Mouse (Mus musculus) forebrain, embryonic 11.5 days (tissue): ENCODE results near the gene Tmppe. TPM values are rescaled to one million over a fixed set of nuclear protein-coding genes. Genes with fewer than 3 reads are reported as not detected.

Source experiments
- ATAC-seq: fragments of 200-750 bp; cut with Nextera tagmentation; replicated peaks from 2 replicates; pipeline ENCODE4 v1.8.0; 2017; ENCODE audit warnings: moderate TSS enrichment; ENCODE audit not compliant: low FRiP score
- DNase-seq: peaks from one replicate; pipeline ENCODE4 v3.0.0-alpha.2; 2017; ENCODE audit warnings: low spot score
- H3K27ac ChIP-seq: fragments of 300-500 bp; sonication (generic); 2 replicates; pipeline ENCODE4 v1.5.1; 2014; ENCODE audit warnings: low read depth, low read length
- H3K27me3 ChIP-seq: fragments of 300-500 bp; sonication (generic); 2 replicates; pipeline ENCODE4 v1.6.1; 2014; ENCODE audit warnings: mild to moderate bottlenecking, low read length, mixed read lengths; ENCODE audit not compliant: control insufficient read depth, insufficient read depth
- H3K36me3 ChIP-seq: fragments of 300-500 bp; sonication (generic); 2 replicates; pipeline ENCODE4 v1.6.1; 2014; ENCODE audit warnings: mild to moderate bottlenecking, low read length, moderate library complexity, mixed read lengths; ENCODE audit not compliant: control insufficient read depth, insufficient read depth
- H3K4me1 ChIP-seq: fragments of 300-500 bp; sonication (generic); replicated peaks from 2 replicates; pipeline ENCODE4 v1.6.1; 2014; ENCODE audit warnings: low read length, mixed read lengths; ENCODE audit not compliant: control insufficient read depth, insufficient read depth
- H3K4me2 ChIP-seq: fragments of 300-500 bp; sonication (generic); 2 replicates; pipeline ENCODE4 v1.6.1; 2014; ENCODE audit warnings: low read depth, mild to moderate bottlenecking, low read length, moderate library complexity, mixed read lengths; ENCODE audit not compliant: severe bottlenecking
- H3K4me3 ChIP-seq: fragments of 300-500 bp; sonication (generic); 2 replicates; pipeline ENCODE4 v1.5.1; 2014; ENCODE audit warnings: low read depth, low read length
- H3K9ac ChIP-seq: fragments of 300-500 bp; sonication (generic); 2 replicates; pipeline ENCODE4 v1.6.1; 2014; ENCODE audit warnings: low read length
- H3K9me3 ChIP-seq: fragments of 300-500 bp; sonication (generic); 2 replicates; pipeline ENCODE4 v1.6.1; 2016; ENCODE audit warnings: low read length, mixed read lengths; ENCODE audit not compliant: control insufficient read depth
- WGBS: fragments of 180-500 bp; shearing (Covaris S2); extraction: QIAGEN DNeasy Blood & Tissue Kit; methylation state at CpG from one replicate; pipeline ENCODE4 v1.1.7; 2014; 5-methylcytosine and 5-hydroxymethylcytosine counted together
- polyA plus RNA-seq: library from polyadenylated mRNA; unstranded; fragments of >200 nt; fragmentation: Nextera tagmentation; extraction: Ambion mirVana; gene quantifications from 2 replicates; pipeline ENCODE4 v1.2.1, GENCODE M21; 2014

Gene Tmppe
- polyA plus RNA-seq, 1 experiment from 2014 or later: 6.4 TPM

DNA sequence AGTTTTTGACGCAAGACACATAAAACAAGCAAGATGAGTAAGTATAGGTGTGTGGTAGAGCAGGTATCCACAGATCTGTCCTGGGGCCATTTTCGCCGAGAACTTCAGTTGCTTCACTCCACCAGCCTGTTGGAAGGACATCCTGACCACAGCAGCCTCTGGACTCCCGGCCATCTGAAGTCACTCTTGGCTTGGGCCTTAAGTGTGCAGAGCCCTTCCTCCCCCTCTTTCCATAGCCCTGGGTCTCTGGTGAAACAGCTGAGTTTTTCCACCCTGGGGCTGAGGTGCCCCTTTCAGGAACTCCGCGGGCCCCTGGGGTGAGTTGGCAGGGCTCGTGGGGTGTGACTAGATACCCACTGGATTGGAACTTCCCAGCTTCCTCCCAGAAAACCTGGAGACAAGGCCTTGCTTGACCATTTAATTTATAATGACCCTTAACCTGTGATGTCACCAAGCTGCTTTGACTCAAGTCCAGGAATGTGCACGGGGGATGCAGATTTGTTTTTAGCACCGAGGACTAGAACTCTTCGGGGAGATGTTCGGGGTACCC is 9.5 kb downstream of the Tmppe start:
- ATAC-seq (no peak), DNase-seq (no peak)
- Histone ChIP-seq H3K4me2 (no peak overlapping the region), H3K4me3 (no peak overlapping the region), H3K9me3 (no peaks in the 10 kb centered on the region), H3K4me1 (no peaks in the 10 kb centered on the region), H3K9ac (no peak overlapping the region), H3K27ac (no peak overlapping the region), H3K36me3 (peaks cover 3% of the 10 kb centered on the region), H3K27me3 (no peaks in the 10 kb centered on the region)
- 97% methylated on average over 11 of the region's 11 CpGs for WGBS

- Histone ChIP-seq H3K4me2 (no peak overlapping the region), H3K27ac (no peak overlapping the region), H3K9ac (no peak overlapping the region), H3K27me3 (no peaks in the 10 kb centered on the region), H3K4me1 (no peaks in the 10 kb centered on the region), H3K9me3 (no peaks in the 10 kb centered on the region), H3K36me3 (no peaks in the 10 kb centered on the region; the same call in none of the 2 replicates), H3K4me3 (no peak overlapping the region)
- ATAC-seq (no peak), DNase-seq (no peak)
- WGBS: 87% methylated on average over 5 of the region's 5 CpGs
Observed at GRCm38 (mm10) chr9:114411295-114411694, 10.4 kb downstream of the Tmppe start.

DNA sequence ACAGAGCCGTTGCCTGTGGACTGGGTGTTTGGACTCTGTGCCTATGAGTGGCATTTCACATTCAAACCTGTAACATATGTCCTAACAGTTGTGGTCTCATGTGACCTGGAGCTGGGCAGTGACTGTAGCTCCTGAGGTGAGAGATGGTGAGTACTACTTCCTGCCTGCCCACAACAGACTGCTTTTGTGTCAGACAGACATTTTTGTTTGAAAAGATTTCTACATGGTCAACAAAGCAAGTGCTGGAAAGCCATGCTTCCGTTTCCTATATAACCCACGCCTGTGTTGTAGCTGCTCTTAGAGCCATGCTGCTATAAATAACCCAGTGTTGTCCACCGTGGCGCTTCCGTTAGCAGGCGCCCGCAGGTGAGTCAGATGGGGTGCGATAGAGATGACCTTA is 11.5 kb downstream of the Tmppe start:
- H3K4me3 ChIP-seq: no peak overlapping the region
- H3K4me2 ChIP-seq: no peak overlapping the region
- H3K9me3 ChIP-seq: no peaks in the 10 kb centered on the region
- ATAC-seq (no peak), DNase-seq (no peak)
- no peak overlapping the region for H3K27ac ChIP-seq
- WGBS: 96% methylated on average over 9 of the region's 9 CpGs
- no peaks in the 10 kb centered on the region for H3K4me1 ChIP-seq
- no peak overlapping the region for H3K9ac ChIP-seq
- H3K36me3 ChIP-seq: no peaks in the 10 kb centered on the region; the same call in 1 of the 2 replicates
- H3K27me3 ChIP-seq: no peaks in the 10 kb centered on the region

- WGBS: 89% methylated on average over 12 of the region's 12 CpGs
- no peaks in the 10 kb centered on the region for H3K4me1 ChIP-seq
Observed at GRCm38 (mm10) chr9:114413866-114414265, 13.0 kb downstream of the Tmppe start.

DNA sequence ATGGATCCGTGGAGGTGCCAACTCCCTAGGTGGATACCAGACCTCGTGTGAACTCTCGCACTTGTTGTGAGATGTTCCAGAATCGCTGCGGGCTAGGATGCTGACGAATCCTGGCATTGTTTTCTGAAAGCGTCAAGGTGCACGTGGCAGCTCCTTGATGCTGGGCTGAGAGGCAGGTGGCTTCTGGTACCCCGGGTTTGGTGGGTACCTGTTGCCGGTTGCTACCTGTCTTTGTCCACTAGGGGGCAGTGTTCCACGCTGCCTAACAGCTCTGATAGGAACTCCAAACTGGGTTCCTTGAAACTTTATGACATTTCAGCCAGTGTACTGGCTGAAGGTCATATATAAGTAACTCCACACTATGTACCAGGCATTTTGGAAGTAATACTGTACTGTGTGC is 14.8 kb downstream of the Tmppe start:
- Histone ChIP-seq H3K27ac (no peak overlapping the region), H3K36me3 (no peaks in the 10 kb centered on the region), H3K9ac (no peak overlapping the region), H3K4me1 (no peaks in the 10 kb centered on the region), H3K27me3 (no peaks in the 10 kb centered on the region), H3K9me3 (no peaks in the 10 kb centered on the region), H3K4me3 (no peak overlapping the region), H3K4me2 (no peak overlapping the region)
- peak; percentile 80 for DNase-seq
- 26% methylated on average over 11 of the region's 11 CpGs for WGBS
- ATAC-seq: peak; percentile 31

More at GRCm38 (mm10) chr9:114413866-114414265, 13.0 kb downstream of the Tmppe start:
- H3K36me3 ChIP-seq: no peaks in the 10 kb centered on the region; the same call in 1 of the 2 replicates
- ATAC-seq (no peak), DNase-seq (no peak)
- no peaks in the 10 kb centered on the region for H3K9me3 ChIP-seq
- H3K27me3 ChIP-seq: no peaks in the 10 kb centered on the region
- no peak overlapping the region for H3K9ac ChIP-seq
- H3K27ac ChIP-seq: no peak overlapping the region
- no peak overlapping the region for H3K4me3 ChIP-seq
- no peak overlapping the region for H3K4me2 ChIP-seq

GRCm38 (mm10) chr9:114416646-114417517 is 16.0 kb downstream of the Tmppe start:
- H3K9me3 ChIP-seq: no peaks in the 10 kb centered on the region
- H3K36me3 ChIP-seq: no peaks in the 10 kb centered on the region
- 91% methylated on average over 21 of the region's 21 CpGs for WGBS
- ATAC-seq: no peak
- no peak overlapping the region for H3K4me2 ChIP-seq
- H3K4me1 ChIP-seq: no peaks in the 10 kb centered on the region
- H3K9ac ChIP-seq: no peak overlapping the region
- no peak overlapping the region for H3K4me3 ChIP-seq
- H3K27me3 ChIP-seq: no peaks in the 10 kb centered on the region
- H3K27ac ChIP-seq: no peak overlapping the region
- no peak for DNase-seq

GRCm38 (mm10) chr9:114418187-114418586 is 17.3 kb downstream of the Tmppe start:
- DNase-seq: peak; percentile 63
- no peak overlapping the region for H3K4me3 ChIP-seq
- H3K4me2 ChIP-seq: no peak overlapping the region
- H3K4me1 ChIP-seq: no peaks in the 10 kb centered on the region
- H3K27ac ChIP-seq: no peak overlapping the region
- H3K9ac ChIP-seq: no peak overlapping the region
- H3K36me3 ChIP-seq: no peaks in the 10 kb centered on the region
- H3K27me3 ChIP-seq: no peaks in the 10 kb centered on the region
- no peaks in the 10 kb centered on the region for H3K9me3 ChIP-seq
- 84% methylated on average over 7 of the region's 7 CpGs for WGBS
- ATAC-seq: no peak

- H3K4me1 ChIP-seq: no peaks in the 10 kb centered on the region
- no peak overlapping the region for H3K27ac ChIP-seq
- no peaks in the 10 kb centered on the region for H3K27me3 ChIP-seq
- H3K9me3 ChIP-seq: peaks cover under 1% of the 10 kb centered on the region; the same call in 1 of the 2 replicates
- no peak overlapping the region for H3K9ac ChIP-seq
- H3K4me3 ChIP-seq: no peak overlapping the region
- no peak for DNase-seq
- no peak for ATAC-seq
- H3K4me2 ChIP-seq: no peak overlapping the region
- WGBS: 81% methylated on average over 8 of the region's 8 CpGs
- peaks cover under 1% of the 10 kb centered on the region; the same call in 1 of the 2 replicates for H3K36me3 ChIP-seq
Observed at GRCm38 (mm10) chr9:114420443-114420842, 19.5 kb downstream of the Tmppe start.
